Mouse (Mus musculus): Measurements from ENCODE around the gene Ndufaf4. TPM values are rescaled to one million over a fixed set of nuclear protein-coding genes. Genes with fewer than 3 reads are reported as not detected.

The Ndufaf4 gene
- total RNA-seq, 1 experiment from 2014 or later, result 9.5 TPM

Other genes with a start within 250 kb of the Ndufaf4 start
- gene Klhl32, start 47.0 kb upstream of the Ndufaf4 start, total RNA-seq (2017), result not detected in 3 replicates
- 0.29 TPM in 1 of 3 replicates, not detected in the others for gene Gpr63, start 68.3 kb downstream of the Ndufaf4 start, total RNA-seq (2017)